Mouse (Mus musculus) forelimb bud, embryonic 11.5 days (tissue): ENCODE data around the gene Plac9b.
"Not testable (repeated sequence)": the region's sequence is repeated elsewhere in the genome, so short reads cannot be mapped to it uniquely, and the experiment has no call there.

Experiments used
- DNase-seq: peaks from one replicate; pipeline ENCODE4 v3.0.0-alpha.2; 2012; ENCODE audit warnings: low read depth, low spot score

The Plac9b gene

DNA sequence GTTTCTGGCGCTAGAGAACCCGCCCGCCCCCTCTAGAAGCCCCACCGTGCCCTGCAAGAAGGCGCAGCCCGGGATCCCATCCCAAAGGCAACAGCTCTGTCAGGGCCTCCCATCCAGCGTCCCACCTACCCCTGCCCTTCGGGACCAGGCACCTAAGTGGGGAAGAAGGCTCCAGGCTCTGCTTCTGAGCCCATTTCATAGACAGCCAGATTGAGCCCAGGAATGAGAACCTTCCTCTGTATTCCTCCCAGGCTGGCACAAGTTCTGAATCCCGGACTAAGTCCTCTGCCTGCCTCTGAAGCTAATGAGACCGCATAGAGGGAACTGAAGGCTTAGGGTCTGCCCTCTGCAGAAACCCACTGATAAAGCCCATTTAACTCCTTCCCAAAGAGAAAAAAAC is at the start of gene Plac9b:
Gene Plac9b (minus strand): TSS at position 101 of the 400 bp plus-strand sequence.
- not testable (repeated sequence) for DNase-seq

DNA sequence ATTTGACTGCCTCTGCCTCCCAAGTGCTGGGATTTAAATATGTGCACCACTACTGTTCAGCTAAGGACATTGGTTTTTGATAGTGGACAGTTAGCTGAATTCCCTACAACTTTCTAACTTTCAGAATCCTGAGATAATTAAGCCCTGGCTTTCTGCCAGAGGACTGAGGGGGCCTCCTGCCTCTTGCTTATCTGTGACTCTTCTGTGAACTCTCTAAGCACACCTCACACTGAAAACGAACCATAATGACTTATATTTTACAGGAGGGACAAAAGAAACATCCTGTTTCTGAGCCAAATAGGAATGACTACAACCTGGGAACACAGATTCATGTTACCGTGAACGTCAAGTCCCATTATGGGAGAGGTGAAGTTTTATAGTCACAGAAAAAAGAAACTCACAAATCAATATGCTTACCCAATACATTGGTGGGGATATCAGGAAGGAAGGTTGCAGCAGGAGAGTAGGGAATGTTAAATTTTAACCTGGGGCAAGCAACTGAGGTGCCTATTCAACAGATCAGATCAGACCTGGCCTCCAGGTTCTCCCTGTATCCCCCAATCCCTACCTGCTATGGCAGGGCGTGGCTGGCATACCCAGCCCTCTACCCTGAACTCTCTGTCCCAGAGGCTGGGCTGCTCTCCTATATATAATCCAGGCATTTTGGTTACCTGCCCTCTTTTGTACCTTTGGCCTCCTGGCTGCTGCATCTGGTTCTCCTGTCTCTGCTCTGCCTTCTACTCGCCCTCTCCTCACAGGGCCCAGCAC is 34.1 kb upstream of the Plac9b start:
- not testable (repeated sequence) for DNase-seq

DNA sequence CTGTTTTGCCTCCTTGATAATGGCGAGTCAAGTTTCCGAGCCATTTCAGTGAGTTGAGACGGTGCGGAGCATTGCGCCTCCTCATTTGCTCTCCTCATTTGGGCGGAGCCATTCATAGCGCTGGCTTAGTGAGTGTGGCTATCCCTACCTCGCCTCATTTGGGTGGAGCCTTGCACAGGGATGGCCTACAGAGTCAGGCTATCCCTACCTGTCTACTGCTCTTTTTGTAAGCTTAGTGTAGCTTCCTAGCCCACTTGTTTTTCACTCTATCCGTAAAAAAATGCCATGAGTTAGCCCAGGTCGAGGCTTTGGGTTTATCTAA is 24.6 kb upstream of the Plac9b start, which contains the start of gene Tmem254b:
Gene Tmem254b (minus strand): TSS at position 116 of the 322 bp plus-strand sequence.
- DNase-seq = not testable (repeated sequence)

DNA sequence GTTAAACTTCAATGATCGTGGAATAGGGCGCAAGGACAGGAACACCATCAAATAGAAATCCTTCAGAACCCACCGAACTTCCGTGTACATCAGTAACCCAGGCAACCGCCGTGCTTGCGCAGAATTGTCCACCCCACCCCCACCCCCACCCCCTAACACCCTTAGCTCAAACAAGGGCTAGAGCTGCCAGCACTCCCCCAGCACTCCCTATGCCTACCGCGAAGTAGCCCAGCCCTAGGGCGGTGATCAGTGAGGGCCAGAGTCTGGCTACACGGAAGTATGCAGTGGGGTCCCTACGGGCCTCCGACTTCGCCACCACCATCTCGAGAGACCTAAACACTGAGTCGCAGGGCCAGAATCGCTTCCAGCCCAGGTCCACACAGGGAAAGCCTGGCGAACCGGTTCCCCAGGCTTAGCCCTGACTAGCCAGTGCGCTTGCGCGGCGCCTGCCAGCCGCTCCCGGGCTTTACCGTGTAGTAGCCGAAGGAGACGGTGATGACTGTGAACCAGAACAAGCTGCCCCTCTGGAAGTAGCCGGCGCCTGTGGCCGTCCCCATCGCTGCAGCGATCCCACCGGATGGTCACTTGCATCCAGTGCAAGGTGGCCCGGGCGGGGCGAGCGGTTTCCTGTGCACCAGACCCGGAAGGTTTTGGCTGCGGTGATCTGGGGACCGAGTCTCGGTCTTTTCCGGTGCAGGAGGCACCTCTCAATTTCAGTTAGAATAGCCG is 24.1 kb upstream of the Plac9b start:
- DNase-seq = not testable (repeated sequence)

DNA sequence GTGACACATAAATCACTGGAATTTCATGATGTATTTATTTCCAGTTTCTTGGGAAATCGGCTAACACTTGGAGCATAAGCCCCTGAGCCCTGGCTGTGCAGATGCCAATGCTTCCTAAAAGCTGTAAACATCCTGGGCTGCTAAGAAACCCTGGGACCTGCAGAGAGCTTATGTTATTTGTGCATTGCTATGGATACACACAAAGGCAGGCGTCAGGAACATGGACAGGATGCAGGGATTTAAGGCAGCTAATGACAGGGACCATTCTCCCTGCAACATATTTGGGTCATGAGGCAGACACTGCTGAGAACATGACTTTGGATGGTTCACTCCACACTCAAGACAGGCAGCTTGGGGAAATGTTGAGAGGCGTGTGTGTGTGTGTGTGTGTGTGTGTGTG is 15.6 kb upstream of the Plac9b start:
- not testable (repeated sequence) for DNase-seq

DNA sequence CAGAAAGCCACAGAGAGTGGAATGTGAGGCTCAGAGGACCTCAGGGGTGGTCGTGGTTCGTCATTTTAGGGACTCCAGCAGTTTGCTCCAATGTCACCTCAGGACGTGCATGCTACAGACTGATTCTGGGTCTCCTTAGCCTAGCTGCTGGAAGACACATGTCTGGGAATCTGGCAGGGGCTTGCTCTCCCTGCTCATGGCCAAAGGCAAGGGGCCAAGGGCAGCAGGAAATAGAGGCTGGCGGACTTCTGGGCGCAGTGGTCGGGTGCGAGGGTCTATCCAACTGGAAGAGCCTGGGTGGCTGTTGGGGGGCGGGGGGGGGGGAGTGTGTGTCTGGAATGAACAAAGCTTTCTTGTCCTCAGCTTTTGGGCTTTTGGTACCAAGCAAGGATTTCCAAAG is 6.1 kb upstream of the Plac9b start:
- DNase-seq = not testable (repeated sequence)

DNA sequence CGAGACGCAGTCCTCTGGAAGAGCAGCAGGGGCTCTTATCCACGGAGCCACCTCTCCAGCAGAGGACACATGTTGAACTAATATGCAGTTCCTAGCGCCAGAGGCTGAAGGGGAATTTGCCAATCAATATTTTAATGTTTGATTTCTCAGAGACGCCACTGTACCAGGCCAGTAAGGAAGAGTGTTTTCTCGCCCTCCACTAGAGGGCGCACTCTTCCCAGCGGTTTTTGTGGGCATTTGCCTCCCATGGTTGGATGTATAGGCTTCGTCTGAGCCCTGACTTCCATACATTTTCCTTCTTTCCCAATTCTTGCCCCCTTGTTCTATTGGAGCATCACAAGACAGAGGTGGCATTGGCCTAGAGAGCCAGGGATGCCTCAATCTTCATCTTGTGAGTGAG is 4.4 kb upstream of the Plac9b start:
- not testable (repeated sequence) for DNase-seq

DNA sequence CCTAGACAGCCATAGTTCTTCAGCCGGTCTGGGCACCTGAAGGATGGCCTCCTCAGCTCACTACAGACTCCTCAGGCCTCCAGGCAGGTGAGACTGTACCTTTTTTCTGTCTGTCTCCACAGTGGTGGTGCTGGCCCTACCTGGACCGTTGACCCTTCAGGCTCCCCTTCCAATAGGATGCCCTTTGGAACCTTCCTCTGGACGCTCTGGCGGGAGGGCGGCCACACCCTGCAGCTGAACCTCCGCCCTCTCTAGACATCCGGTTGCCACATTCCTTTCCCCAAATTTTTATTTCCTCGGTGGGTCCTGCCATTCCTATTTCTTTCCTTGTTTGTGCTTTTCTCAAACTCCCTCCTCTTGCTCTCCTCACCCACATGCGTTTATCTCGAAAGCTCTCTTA is 620 bp downstream of the Plac9b start:
- DNase-seq = not testable (repeated sequence)

DNA sequence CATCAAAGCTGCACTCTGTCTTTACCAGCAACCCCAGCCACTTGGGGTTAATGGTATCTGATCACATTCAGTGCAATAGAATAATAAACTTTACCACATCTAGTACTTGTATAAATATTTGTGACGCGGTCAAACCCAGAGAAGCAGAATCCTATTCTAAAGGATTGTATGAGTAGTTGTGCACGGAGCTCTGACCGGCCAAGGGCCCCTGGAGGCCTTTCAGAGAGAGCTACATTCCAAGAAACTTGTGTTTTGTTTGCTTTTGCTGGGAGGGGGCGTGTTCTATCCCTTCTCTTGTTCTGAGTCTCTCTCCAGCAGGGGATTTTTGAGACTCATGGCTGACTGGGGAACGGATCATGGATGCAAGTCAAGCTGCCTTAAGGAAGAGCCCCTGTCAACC is 7.3 kb downstream of the Plac9b start:
- not testable (repeated sequence) for DNase-seq

DNA sequence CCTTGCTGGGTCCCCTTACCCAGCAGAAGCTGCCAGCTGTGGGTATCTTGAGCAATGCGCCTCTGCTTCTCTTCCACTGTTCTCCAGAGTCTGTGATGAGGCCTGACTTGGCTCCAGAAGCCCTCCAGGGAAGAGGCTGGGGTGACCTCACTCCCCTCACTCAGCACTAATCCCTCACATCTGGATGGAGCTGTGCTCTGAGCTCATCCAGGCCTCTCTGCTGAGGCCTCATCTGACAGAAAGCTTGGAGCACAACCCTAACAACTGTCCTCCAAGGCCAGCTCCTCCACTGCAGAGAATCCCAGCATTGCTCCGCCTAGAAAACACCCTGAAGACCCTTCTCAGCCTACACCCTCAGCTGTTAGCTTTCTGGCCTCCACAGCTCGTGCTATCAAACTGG is 8.3 kb downstream of the Plac9b start:
- DNase-seq = not testable (repeated sequence)

DNA sequence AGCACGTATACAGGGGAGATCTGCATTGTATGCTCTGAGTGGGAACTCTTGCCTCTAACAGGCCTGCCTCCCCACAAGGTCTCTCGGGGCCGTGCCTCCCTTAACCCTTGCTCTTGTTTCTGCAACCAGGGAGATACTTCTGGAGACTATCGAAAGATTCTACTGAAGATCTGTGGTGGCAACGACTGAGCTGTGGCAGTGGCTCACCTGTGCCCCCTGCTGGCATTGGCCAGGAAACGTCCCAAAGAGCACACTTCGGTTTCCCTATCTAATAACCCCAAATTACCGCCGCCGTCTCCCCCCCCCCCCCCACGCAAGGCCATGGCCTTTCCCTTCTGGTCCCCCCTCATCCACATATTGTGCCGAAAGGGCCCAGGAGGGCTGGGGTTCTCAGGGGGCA is 17.0 kb downstream of the Plac9b start:
- not testable (repeated sequence) for DNase-seq

DNA sequence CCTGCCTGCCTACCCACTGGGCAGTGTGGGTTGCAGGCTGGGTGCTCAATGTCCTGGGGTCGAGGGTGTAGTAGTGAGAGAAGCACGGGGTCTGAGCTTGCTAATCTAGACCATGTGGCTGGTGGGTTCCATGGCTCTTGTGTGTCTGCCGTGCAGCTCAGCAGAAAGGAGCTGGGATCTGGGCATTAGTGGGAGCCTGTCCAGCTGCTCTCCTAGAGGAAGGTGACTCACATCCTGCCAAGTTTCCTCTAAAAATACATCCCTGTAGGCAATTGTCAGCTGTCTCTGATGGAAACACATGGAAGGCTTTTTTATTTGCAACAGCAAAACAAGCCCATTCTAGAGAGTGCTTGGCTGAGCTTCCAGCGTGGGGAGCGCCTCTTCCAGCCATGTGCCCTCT is 19.9 kb downstream of the Plac9b start:
- DNase-seq = not testable (repeated sequence)

DNA sequence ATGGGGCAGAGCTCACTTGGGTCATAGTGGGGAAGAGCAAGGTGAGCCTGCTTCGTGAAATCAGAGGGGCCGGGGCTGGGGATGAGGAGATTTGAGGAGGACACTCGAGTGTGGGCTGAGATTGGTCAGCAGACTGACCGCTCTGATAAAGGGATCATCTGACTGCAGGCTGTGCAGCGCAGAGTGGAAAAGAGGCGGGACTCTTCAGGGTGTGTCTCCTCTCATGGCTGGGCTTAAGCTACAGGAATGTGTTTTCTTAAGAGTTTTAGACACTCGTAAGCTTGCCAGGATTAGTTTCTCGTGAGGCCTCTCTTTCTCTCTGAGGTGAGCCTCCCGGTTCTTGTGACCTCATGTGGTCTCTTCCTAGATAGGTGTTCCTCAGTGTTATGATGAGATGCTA is 21.1 kb downstream of the Plac9b start:
- DNase-seq = not testable (repeated sequence)

DNA sequence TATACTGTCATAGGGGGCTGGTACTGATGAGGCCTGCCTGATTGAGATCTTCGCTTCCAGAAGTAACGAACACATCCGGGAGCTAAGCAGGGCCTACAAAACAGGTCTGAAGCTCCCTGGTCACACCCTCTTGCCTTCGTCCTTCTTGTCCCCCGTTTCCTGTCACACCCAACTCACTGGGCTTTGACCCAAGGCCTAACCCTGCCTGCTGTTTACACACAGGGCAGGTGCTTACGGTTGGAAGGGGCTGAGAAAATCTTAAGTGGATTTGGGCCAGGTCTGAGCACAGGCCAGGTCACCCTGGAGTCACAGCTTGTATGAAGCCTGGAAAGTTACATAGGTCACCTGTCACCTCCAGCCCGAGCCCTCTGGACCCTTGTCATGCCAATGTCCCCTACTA is 26.2 kb downstream of the Plac9b start:
- not testable (repeated sequence) for DNase-seq

DNA sequence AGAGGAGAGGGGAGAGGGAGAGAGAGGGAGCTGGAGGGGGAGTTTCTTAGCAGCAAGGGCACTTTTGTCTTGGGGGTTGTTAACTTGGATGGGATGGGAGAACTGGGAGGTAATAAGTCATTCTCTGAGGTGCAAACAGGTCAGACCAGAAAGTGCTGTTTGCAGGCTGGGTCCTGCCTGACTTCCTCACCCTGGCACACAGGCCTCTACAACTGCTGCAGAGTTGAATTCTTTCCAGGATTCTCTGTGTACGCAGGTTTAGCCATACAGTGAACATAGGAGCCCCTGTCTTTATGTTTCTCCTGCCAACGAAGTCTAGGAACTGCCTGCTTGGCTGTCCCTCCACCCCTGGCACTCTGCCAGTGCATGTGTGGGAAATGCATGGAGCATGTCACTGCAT is 35.2 kb downstream of the Plac9b start:
- not testable (repeated sequence) for DNase-seq

DNA sequence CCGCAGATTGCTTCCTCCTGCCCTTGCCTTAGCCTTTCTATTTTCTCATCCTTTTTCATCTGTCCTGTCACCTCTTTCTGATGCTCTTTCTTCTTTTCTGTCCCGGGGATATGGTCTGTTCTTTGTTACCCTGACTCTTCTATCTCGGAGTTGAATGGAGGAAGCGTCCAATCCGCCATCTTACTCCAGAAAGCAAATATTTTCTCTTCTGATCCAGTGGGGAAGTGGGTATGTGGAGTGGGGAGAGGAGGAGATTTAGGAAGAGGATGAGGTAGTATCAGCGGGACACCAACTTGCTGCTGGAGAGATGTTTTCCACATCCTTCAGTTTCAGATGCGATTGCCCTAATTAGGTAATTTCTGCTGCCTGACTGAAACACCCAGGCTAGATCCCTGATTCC is 63.2 kb downstream of the Plac9b start:
- not testable (repeated sequence) for DNase-seq

DNA sequence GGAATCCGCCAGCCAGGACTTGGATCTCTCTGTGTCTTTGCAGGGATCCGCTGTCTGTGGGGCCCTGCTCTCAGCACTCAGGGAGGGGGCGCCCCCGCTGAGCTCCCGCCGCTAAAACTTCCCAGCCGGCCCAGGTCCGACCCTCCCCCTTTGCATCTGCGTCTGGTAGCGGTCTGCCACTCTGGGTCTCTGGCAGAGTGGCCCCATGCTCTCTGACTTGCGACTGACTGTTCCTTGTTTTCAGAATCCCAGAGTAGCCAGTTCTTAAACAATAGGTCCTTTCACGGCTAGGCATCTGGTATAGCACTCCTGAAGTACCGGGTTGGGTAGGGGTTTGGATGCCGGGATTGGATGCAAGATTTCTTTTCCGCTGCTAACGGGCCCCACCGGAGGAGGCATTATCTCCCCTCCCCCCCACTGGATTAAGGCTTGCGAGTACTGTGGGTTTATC is 63.7 kb downstream of the Plac9b start:
- DNase-seq = not testable (repeated sequence)

DNA sequence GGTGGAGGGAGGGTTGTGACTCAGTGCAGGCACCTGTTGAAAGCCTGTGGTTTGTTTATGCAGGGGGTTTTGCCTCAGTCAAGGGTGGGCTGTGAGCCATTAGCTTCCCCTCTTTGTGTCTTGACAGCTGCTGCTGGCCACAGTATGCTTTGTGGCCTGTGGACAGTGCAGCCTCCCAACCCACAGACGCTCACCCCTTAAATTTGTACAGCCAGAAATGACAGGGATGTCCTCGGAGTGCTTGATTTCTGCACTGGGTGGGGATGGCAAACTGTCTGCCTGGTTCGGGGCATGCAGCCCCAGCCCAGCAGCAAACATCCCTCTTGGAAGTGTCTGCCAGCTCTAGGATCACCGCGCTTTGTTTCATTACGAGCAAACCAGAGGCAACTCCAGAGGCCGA is 64.1 kb downstream of the Plac9b start, which contains the start of gene Duxbl2:
Gene Duxbl2 (plus strand): TSS at position 200 of the 400 bp plus-strand sequence.
- not testable (repeated sequence) for DNase-seq
